Mouse (Mus musculus) liver, embryonic 18 days (tissue): ENCODE results near the gene Gm2381. TPM values are rescaled to one million over a fixed set of nuclear protein-coding genes. Genes with fewer than 3 reads are reported as not detected.

Experiments used
- polyA plus RNA-seq: library from polyadenylated mRNA; depleted of rRNA; stranded (reverse); fragments of >200 nt; gene quantifications from 2 replicates; pipeline ENCODE4 v1.2.3, GENCODE M21; 2012; rRNA removed

Gm2381 gene
- not detected in 2 replicates for polyA plus RNA-seq

DNA sequence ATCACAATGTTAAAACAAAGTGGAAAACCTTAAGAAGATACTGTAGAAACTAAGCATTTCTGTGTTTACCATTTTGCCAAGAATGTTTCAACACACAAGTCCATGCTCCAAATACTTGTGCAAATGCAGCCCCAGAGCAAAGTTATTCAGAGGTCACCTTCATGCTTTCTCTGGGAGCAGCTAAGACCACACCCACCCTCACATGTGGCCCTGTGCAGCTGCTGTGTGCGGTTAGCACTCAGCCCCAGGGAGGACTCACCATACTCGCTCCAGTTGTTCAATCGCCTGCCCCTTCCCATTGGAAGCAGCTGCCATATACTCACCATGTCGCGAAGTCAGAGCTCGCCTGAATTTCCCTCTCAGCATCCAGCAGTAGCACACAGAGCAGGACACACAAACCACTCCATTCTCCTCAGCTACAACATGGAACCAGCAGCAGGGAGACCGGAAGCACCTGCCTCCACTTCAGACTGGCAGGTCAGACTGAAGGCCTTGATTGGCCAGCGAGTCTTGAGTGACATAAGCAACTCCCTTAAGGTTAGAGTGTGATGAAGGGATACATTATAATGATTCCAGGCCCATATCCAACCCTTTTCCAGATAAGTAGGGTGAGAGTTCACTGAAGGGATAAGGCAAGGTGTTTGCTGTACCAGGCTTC is at the start of gene Gm2381:
Gene Gm2381, minus strand, starts transcription at position 434 of the 658 bp plus-strand sequence.

DNA sequence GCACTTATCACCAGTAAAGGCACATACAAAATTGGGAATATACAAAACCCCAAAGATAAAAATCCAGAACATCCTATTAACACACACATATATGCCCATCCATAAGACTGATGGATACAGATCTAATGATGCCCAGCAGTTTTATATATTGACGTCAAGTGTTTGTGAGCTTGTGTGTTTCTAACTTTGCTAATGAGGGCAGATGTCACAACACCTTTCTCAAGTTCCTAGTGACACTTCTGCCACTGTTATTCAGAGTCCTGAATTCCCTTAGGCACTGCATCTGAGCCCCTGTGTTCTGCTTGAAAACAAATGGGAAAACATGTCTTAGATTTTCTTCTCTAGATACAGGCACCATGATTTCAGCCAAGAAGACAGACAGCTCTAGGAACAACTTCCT is 73.6 kb downstream of the Gm2381 start, which contains the start of gene Vmn2r62:
Gene Vmn2r62, minus strand, starts transcription at position 101 of the 400 bp plus-strand sequence.

Other genes with a start within 250 kb of the Gm2381 start
- 0.60 and 0.65 TPM in 2 replicates for gene Zfp976, start 224.6 kb downstream of the Gm2381 start, polyA plus RNA-seq
- gene Zfp975, start 174.5 kb downstream of the Gm2381 start, polyA plus RNA-seq: 0.99 and 1.0 TPM in 2 replicates
- not detected in 2 replicates for gene Gm17067, start 140.2 kb downstream of the Gm2381 start, polyA plus RNA-seq
- gene Vmn2r62, start 73.7 kb downstream of the Gm2381 start, polyA plus RNA-seq: not detected in 2 replicates
- not detected in 2 replicates for gene Vmn2r63, start 66.6 kb upstream of the Gm2381 start, polyA plus RNA-seq
- gene Gm9268, start 151.5 kb upstream of the Gm2381 start, polyA plus RNA-seq: not detected in 2 replicates
- gene Zfp936, start 247.0 kb upstream of the Gm2381 start, polyA plus RNA-seq: not detected in 2 replicates